8 mouse cellular contexts compared by ENCODE assay signal in genomic region chr2:32875675-32876489, GRCm38 (mm10). TPM values are rescaled to one million over a fixed set of nuclear protein-coding genes. Genes with fewer than 3 reads are reported as not detected.
A peak's percentile ranks its signal among the peaks of the same experiment; 100 is the strongest.
DNase-seq lines count a peak whose midpoint lies in the region; ATAC-seq lines count a peak whose summit lies in the region.

Gene Fam129b (plus strand): TSS chr2:32876114.

- no peaks in the 10 kb centered on the region for H3K27me3 ChIP-seq in hindbrain, embryonic 16.5 days (replicated peaks; ENCODE audit: control insufficient read depth, insufficient read depth, low read length)

- under 1% methylated on average over 41 of the region's 68 CpGs for WGBS in hindbrain, embryonic 16.5 days

- no peaks in the 10 kb centered on the region for H3K36me3 ChIP-seq in hindbrain, embryonic 16.5 days (ENCODE audit: control insufficient read depth, insufficient read depth, low read length)

- peak; percentile 60 for ATAC-seq in common myeloid progenitor, adult 5-6 weeks (replicated peaks; ENCODE audit: low read depth, poor library complexity, severe bottlenecking)
- peak; percentile 90 for ATAC-seq in hindbrain, embryonic 16.5 days

- DNase-seq in adrenal gland, adult (ENCODE audit: inconsistent age in 2 of 2, low spot score in 1 of 2) = peak; percentile 87 to 96
- peak; percentile 69 to 71 for DNase-seq in gastrocnemius, adult 8-10 months (ENCODE audit: low spot score in 2 of 2)
- DNase-seq in left cerebral cortex, adult 18-20 months (ENCODE audit: low spot score in 2 of 2) = peak; percentile 72 to 77
- peak; percentile 93 to 94 for DNase-seq in lung, postnatal 4 days
- DNase-seq in retina, postnatal 7 days (ENCODE audit: low read depth, low spot score) = peak; percentile 71
- peak; percentile 73 for DNase-seq in urinary bladder, adult 2 months (ENCODE audit: low spot score)

- peak within 1 kb of the TSS; percentile 89 for H3K9ac ChIP-seq in hindbrain, embryonic 16.5 days (ENCODE audit: low read depth, low read length)

- peak within 1 kb of the TSS; percentile 84 for H3K4me2 ChIP-seq in hindbrain, embryonic 16.5 days (ENCODE audit: low read length)

- no peaks in the 10 kb centered on the region for H3K9me3 ChIP-seq in hindbrain, embryonic 16.5 days (ENCODE audit: control insufficient read depth, low read length)

- peak within 1 kb of the TSS; percentile 85 for H3K27ac ChIP-seq in hindbrain, embryonic 16.5 days (ENCODE audit: low read depth, low read length)

- H3K4me1 ChIP-seq in hindbrain, embryonic 16.5 days (ENCODE audit: control insufficient read depth, insufficient read depth, low read depth, low read length) = peaks cover 49% of the 10 kb centered on the region

- peak within 1 kb of the TSS; percentile 64 for H3K4me3 ChIP-seq in hindbrain, embryonic 16.5 days (ENCODE audit: low read length)

RNA-seq across cellular contexts. Expression of gene Fam129b, which starts in this region (rescaled TPM):
- 13.1 TPM in 2 replicates for total RNA-seq in common myeloid progenitor, adult 5-6 weeks (2017)
- total RNA-seq in gastrocnemius, adult 8-10 months (2022) = 1 to 10 TPM; 3.8 to 6.3 (median 5.4) TPM
- 31.7 and 37.0 TPM in 2 replicates for polyA plus RNA-seq in hindbrain, embryonic 16.5 days (2015; fragmentation: Nextera tagmentation; extraction: Ambion mirVana)
- 10 to 100 TPM; 29.6 to 35.3 TPM for total RNA-seq in left cerebral cortex, adult 18-20 months (2021)
- polyA plus RNA-seq in urinary bladder, adult 2 months (2012; rRNA removed) = 99.6 and 102 TPM in 2 replicates

Comparison
In these comparisons a context has a peak if more than half of its experiments do, and no peak if none do; other contexts are left out.
1. Peak in every context shown above with its lines: DNase-seq, ATAC-seq, H3K4me3 ChIP-seq and H3K27ac ChIP-seq.